Mouse (Mus musculus) hematopoietic stem cell, adult 5-6 weeks (primary cell): ENCODE data around the gene Gpc1. TPM values are rescaled to one million over a fixed set of nuclear protein-coding genes. Genes with fewer than 3 reads are reported as not detected.

ENCODE experiments used
- ATAC-seq, 2 experiments: fragments of 125-278 bp in 1 of 2; replicated peaks in 1 of 2; 2 replicates each; pipeline ENCODE4 v1.8.0; 2016 to 2017; ENCODE audit warnings: inconsistent platforms in 2 of 2, mild to moderate bottlenecking in 2 of 2, moderate number of reproducible peaks in 2 of 2, low read depth in 1 of 2, moderate TSS enrichment in 1 of 2; ENCODE audit not compliant: low FRiP score in 2 of 2, poor library complexity in 2 of 2, severe bottlenecking in 2 of 2, insufficient read depth in 1 of 2, low TSS enrichment in 1 of 2
- total RNA-seq: library from RNA; stranded (forward); fragments of 172-1452, 232-1000 nt; gene quantifications from 2 replicates; pipeline ENCODE4 v1.2.3, GENCODE M21; 2017

Gpc1 gene
- total RNA-seq, 1 experiment from 2014 or later = 1.9 TPM

GRCm38 (mm10) chr1:92906779-92907631 lies 75.6 kb downstream of the Gpc1 start, which contains the start of gene Dusp28:
Dusp28 (plus strand) TSS chr1:92906981.
- ATAC-seq = peak; percentile 65 to 71

GRCm38 (mm10) chr1:92907632-92908360 lies 76.4 kb downstream of the Gpc1 start:
- ATAC-seq = no peak; a peak in 1 of 4 replicates

GRCm38 (mm10) chr1:92908664-92909063 lies 77.2 kb downstream of the Gpc1 start:
- ATAC-seq = no peak

GRCm38 (mm10) chr1:92909068-92909467 lies 77.6 kb downstream of the Gpc1 start:
- ATAC-seq = no peak

Other genes with a start within 250 kb of the Gpc1 start
- not detected in 2 replicates for gene Olfr1412, start 245.9 kb upstream of the Gpc1 start, total RNA-seq
- gene Olfr1411, start 237.2 kb upstream of the Gpc1 start, total RNA-seq = not detected in 2 replicates
- gene Olfr1410, start 225.9 kb upstream of the Gpc1 start, total RNA-seq = not detected in 2 replicates
- not detected in 2 replicates for gene Olfr12, start 213.9 kb upstream of the Gpc1 start, total RNA-seq
- gene Cops9, start 189.7 kb upstream of the Gpc1 start, total RNA-seq = 99.2 and 139 TPM in 2 replicates
- gene Otos, start 182.8 kb upstream of the Gpc1 start, total RNA-seq = 17.1 and 21.5 TPM in 2 replicates
- not detected in 2 replicates for gene Ankmy1, start 71.3 kb downstream of the Gpc1 start, total RNA-seq
- gene Dusp28, start 75.3 kb downstream of the Gpc1 start, total RNA-seq = 4.4 and 6.1 TPM in 2 replicates
- 11.6 and 21.4 TPM in 2 replicates for gene Rnpepl1, start 79.1 kb downstream of the Gpc1 start, total RNA-seq
- gene Capn10, start 102.7 kb downstream of the Gpc1 start, total RNA-seq = 9.8 and 17.3 TPM in 2 replicates
- 1.5 and 2.1 TPM in 2 replicates for gene Gpr35, start 119.2 kb downstream of the Gpc1 start, total RNA-seq
- gene Aqp12, start 174.7 kb downstream of the Gpc1 start, total RNA-seq = not detected in 2 replicates